In the genomic region with DNA sequence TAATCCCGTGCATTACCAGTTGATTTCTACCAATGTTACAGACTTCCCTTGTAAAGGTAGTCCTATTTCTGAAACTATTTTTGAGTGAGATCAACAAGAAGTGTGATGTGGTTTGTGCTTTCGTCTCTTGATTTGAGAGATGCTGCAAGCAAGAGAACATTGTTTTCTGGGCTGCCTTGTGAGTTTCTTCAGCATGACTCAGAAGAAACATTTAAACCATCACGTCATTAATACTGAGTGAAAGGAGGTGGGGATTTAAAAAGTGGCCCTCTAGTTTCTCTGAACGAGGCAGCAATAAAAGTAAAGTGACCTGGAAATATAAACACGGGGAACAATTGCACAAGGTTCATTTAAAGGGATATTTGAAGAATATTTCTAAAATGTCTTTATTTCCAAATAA, we compare ENCODE assay signal across 17 mouse cellular contexts.
"Had no signal": no experiment of that assay in that cellular context is flagged by ENCODE, and none has a peak within 500 bp of the region (broad histone marks: within the 10 kb centered on the region; RNA-seq: fewer than 3 reads in every experiment).

No protein-coding gene starts in this region.

- ATAC-seq: liver, embryonic 12.5 days; midbrain, embryonic 16.5 days had no signal

- DNase-seq: midbrain, embryonic 14.5 days; retina, postnatal 1 day; right cerebral cortex, adult 18-20 months; right cerebral cortex, postnatal 25 days; right cerebral cortex, postnatal 4 days; thymus, adult 2 months; thymus, postnatal 25 days; thymus, postnatal 4 days had no signal

- H3K27me3 ChIP-seq: liver, embryonic 12.5 days; neural tube, embryonic 13.5 days; neural tube, embryonic 15.5 days; stomach, embryonic 15.5 days had no signal

- H3K9ac ChIP-seq: liver, embryonic 12.5 days; liver, embryonic 14.5 days; neural tube, embryonic 13.5 days; neural tube, embryonic 15.5 days; stomach, embryonic 15.5 days had no signal

- H3K4me3 ChIP-seq: liver, embryonic 12.5 days; midbrain, embryonic 10.5 days; myocyte; neural tube, embryonic 13.5 days; neural tube, embryonic 15.5 days; stomach, embryonic 15.5 days had no signal

- H3K4me2 ChIP-seq: liver, embryonic 12.5 days; neural tube, embryonic 13.5 days; neural tube, embryonic 15.5 days; stomach, embryonic 15.5 days had no signal

- H3K9me3 ChIP-seq: liver, embryonic 12.5 days; midbrain, embryonic 10.5 days; neural tube, embryonic 13.5 days; neural tube, embryonic 15.5 days; stomach, embryonic 15.5 days had no signal

- H3K36me3 ChIP-seq: liver, embryonic 12.5 days; midbrain, embryonic 10.5 days; neural tube, embryonic 13.5 days; neural tube, embryonic 15.5 days; stomach, embryonic 15.5 days had no signal

- H3K4me1 ChIP-seq: liver, embryonic 12.5 days; midbrain, embryonic 10.5 days; neural tube, embryonic 13.5 days; neural tube, embryonic 15.5 days; stomach, embryonic 15.5 days had no signal

- H3K27ac ChIP-seq: liver, embryonic 12.5 days; liver, embryonic 14.5 days; midbrain, embryonic 10.5 days; neural tube, embryonic 13.5 days; neural tube, embryonic 15.5 days; stomach, embryonic 15.5 days; stomach, postnatal 0 days had no signal
